Mouse (Mus musculus) thymus, adult 18-20 months (tissue): ENCODE measurements around the gene Abhd2.

ENCODE experiments used
- DNase-seq, 2 experiments: peaks; one replicate each; pipeline ENCODE4 v3.0.0; 2022; ENCODE audit warnings: mixed read lengths in 2 of 2

Gene Abhd2

DNA sequence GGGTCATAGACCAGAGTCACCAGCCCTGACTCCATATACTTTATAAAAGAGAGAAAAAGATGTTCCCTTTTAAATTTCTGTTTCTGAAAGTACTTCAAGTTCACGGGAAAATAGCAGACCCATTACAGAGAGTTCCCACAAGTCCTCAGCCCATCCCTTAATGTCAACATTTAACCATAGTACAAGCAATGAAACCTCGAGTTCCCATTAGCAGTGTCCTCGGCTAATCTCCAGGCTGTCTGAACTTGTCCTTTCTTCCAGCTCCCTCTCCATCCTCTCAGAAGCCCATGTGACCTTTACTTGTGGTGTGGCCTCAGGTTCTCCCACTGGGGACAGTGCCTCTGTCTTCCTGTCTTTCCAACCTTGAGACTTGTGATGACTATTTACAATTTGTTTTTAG lies 60.4 kb downstream of the Abhd2 start:
- no peak for DNase-seq

DNA sequence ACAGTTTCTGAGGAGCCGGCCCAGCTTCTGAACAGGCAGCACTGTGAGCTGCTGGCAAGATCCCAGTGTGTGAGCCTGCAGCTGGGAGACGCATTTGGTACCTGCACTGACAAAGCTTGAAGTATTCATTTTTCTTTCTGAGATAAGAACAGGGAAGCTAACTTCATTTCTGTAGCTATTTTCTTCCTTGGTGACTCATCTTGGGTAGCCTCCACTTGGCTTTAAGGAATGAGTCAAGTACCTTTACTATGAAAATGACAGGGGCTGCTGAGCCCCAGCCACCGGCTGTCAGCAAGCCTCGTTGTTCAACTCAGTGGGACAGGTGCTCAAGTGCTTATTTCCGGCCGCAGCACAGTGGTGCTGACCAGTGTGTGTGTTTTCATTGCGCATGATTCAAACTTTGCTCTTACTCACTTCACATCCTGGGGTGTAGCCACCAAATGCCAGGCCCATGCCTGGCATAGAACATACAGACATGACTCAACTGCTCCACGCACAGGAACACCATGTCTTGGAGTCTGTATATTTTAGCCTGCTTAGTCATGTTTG lies 63.4 kb downstream of the Abhd2 start:
- no peak for DNase-seq

DNA sequence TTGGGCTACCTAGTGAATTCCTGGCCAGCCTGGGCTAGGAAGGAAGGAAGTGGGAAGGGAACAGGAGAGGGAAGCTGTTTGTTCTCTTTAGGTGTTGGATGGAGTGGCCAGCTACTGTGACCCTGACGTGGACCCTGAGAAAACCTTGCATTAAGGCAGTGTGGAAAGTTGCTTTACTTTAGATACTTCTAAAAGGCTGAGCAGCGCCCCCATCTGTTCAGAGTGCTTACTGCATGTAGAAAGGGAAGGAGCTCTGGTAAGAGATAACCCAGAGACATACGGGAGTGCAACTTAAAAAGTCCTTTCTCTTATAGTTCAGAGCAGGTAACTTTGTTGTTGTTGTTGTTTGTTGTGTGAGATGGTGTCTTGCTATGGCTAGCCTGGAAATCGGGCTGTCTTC lies 72.9 kb downstream of the Abhd2 start:
- DNase-seq: no peak

DNA sequence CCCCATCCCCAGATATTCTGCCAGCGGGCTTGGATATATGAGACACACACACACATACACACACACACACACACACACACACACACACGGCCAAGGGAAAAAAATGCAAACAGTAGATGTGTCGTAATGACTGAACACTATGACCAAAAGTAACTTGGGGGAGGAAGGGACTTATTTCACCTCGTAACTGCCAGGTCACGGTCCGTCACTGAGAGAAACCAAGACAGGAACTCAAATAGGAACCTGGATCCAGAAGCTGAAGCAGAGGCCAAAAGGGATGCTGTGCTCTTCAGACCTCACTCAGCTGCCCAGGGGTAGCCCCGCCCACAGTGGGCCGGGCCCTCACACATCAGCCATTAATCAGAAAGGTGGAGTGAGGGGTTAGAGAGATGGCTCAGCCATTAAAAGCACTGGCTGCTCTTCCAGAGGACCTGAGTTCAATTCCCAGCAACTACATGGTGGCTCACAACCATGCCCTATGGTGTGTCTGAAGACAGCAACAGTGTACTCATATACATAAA lies 73.6 kb downstream of the Abhd2 start:
- no peak for DNase-seq

DNA sequence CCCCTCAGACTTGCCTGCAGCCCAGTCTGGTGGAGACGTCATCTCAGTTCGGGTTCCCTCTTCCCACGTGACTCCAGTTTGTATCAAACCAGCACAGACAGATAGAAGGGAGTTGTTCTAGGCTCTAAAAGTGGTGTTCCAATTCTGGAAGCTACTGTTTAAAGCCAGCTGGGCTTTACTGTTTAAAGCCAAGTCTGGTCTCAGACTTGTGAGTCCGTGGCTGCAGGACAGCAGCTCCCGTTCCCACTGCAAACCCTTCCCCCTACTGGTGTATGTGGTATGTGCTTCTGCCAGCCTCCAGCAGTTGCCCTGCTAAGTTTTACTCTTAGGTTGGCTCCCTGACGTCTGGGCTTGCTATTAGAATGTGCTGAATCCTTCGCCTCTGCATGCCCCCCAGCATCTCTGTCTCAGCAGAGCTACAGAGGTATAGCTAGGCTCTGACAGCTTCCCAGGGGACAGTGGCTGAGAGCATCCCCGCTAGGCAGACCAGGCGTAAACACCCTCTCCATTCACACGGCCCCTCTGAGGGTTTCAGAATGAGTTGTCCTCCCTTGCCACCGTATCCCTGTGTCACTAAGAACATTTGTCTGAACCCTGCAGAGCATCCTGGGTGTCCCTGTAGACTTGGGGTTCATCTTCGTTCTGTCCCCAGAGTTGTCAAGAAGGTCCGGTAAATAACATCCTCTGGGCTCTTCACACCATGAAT lies 74.3 kb downstream of the Abhd2 start:
- DNase-seq: no peak

DNA sequence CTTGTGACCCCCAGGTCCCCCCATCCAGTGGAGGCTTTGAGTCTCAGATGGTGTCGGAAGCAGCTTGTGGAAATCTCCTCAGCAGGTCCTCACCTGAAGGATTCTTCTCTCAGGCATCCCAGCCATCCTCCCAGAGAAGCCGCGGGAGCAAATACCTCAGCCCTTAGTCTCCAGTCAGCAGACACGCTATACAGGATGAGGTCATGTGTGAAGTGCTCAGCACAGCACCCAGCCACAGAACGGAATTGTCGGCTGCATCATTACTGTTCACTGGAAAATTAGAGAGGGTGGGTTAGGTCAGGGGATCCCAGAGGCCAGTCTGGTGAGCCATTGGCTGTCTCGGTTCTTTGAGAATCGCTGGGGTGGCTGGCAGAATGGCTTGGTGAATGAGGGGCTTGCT lies 75.8 kb downstream of the Abhd2 start:
- no peak for DNase-seq

DNA sequence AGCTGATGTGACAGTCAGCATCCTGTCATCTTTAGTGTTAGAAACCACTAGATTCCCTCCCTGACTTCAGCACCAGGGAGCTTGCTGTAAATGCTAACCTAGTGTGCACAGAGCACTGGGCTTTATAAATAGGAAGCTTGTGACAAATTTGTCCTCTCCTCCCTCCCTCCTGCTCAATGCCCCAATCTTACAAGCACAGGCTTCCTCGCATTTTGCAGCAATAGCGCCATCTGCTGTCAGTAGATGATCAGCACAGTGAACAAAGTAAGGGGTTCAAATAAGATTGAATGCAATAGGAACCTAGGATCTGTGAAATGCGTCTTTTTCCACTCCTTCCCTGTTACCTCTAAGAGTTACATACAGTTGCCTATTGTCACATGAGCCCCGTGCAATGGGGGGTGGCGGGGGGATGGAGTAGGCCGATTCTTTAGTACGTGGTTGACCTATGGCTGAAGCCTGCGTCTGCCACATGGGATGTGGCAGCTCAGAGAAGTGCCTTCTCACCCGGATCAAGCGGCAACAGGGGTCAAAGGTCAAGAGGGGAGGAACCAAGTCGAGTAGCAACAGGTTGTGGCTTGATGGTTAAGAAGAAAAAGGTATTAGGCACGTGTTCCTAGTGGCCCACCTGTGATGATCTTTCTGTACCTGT lies 76.9 kb downstream of the Abhd2 start:
- peak in 1 of 2 experiments; percentile 46 for DNase-seq

DNA sequence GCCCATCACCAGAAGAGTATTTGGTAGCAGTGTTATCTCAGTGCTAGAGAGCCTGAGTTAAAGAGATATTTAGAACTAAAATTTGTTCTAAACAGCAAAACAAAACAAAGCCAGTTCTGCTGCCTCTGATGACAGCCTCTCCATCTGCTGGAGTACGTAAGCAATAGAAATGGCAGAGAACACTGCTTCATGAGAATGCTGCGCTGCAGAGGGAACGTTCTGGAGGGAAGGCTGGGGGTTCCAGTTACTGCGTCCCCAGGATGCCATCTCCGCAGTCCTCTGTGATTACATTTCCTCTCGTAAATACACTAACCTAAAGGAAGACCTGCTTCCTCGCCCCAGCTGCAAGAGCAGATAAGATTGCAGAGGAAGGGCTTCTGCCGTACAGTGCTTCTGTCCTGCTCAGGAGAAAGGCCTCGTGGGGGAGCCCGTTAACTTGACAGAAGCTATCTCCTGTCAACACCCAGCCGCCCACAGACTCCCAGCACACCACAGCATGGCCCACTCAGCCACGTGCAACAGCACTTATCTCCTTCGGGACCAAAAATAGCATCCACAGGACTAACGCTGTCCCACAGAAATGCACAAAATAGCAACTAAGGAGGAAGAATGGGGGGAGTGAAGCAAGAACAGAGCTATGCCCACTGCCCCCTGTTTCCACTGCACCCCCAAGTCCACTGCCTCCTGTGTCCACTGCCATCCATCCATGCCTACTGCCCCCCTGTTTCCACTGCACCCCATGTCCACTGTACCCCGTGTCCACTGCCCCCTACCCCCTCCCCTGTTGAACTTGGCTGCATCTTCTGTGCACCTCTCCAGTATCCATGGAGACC lies 85.6 kb downstream of the Abhd2 start:
- DNase-seq: peak; percentile 63 to 70

DNA sequence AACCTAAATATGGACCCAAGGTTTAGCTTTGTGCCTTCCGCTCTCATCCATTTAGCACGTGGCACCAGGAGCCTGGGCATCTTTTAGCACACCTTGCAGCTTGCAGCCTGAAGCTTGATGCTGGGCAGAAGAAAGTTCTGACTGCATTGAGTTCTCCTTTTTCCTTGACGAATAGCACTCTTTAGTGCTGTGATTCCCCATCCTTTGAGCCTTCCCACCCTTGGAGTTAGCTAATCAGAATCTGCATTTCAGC lies 86.1 kb downstream of the Abhd2 start:
- DNase-seq: no peak

DNA sequence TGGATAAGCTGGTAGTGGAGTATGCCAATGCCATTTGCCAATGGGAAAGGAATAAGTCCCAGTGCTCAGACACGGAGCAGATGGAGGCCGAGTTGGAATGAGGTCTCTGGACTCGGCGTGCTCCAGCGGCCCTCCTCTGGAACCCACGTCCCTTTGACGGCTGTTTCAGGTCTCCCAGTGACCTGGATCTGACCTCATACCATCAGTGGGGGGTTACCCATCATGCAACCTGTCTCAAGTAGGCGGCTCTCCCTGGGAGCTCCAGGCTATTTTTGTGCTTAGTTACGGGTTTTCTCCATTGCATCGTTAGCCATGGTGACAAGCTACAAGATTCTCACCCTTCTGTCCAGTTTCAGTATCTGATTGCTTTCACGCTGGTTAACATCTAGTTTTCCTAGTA lies 87.1 kb downstream of the Abhd2 start:
- DNase-seq: no peak

DNA sequence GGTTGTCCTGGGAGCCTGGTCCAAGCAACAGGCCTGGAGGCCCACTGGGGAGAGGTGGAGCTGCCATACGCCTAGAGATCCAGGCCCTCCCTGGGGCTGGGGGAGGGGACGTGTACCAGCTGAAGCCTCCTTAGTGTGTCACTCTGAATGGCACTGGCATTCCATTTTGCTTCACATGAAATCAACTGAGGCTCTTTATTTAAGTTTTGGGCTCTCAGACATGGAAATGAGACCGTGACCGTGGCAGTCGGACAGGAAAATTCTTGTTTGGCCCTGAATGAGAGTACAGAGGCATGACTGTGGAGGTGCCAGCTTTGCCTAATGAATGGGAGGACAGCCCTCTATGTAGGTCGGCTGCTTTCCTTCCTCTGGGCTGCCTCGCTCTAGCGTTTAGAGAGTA lies 89.2 kb downstream of the Abhd2 start:
- peak in 1 of 2 experiments; percentile 31 for DNase-seq

DNA sequence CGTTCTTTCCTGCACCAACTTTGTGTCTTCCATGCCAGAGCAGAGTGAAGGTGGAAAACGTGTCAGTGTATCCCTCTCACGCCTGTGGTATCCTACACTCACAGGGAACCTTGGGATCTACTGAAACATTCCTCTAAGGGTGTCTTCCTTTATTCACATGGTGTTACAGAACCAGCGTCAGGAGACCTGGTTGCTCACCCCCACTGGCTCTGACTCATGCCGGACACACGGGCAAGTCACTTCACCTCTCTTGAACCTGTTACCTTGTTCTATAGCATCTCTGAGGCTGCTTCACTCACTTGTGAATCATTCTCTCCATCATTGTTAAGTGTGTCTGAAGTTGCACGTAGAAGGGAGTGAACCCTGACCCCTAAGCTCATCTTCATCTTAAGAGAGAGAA lies 89.8 kb downstream of the Abhd2 start:
- no peak for DNase-seq

DNA sequence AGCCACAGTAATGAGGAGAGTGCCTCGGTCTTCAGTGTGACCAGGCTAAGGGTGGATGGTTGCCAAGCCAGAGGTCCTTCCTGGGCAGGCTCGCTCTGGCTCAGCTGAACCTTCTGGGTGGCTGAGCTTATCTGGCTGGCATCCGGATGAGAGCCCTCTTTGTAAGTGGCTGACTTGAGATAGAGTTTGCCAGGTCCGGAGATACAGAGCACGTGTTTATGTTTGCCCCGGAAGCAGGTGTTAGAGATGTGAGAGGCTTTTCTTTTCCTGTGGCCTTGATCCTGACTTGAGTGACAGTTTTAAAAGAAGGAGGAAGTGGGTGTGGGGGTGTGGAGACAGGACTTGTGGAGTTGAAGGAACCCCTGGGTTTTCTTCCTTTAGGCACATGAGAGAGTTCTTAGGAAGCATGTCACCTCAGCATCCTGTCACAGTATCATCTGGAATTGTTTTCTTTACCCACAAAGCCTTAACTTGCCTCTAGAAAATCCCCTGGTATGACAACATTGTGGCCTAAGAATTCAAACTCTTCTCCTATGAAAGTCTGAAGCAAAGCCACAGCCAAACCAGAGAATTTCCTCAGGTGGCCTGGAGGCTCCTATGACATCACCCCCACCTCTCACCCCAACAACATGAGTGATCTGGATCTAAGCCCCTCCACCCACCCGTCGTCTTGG lies 90.5 kb downstream of the Abhd2 start:
- peak; percentile 46 to 82 for DNase-seq

DNA sequence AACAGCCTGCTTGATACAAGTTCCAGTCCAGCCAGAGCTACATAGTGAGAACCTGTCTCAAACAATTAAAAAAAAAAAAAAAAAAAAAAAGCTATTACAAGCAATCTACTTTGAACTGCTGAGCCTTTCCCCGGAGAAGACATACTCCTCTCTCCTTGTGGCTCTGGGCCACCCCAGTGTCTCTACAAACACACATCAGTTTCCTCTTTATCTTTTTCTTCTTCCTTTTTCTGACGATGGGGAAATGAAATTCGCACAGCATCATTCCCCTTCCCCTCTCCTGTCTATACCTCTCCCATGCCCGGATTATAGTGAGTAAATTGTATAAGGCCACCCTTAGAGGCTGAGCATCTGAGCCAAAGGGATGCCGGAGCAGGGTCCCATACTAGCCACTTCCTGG lies 95.7 kb downstream of the Abhd2 start:
- DNase-seq: no peak

DNA sequence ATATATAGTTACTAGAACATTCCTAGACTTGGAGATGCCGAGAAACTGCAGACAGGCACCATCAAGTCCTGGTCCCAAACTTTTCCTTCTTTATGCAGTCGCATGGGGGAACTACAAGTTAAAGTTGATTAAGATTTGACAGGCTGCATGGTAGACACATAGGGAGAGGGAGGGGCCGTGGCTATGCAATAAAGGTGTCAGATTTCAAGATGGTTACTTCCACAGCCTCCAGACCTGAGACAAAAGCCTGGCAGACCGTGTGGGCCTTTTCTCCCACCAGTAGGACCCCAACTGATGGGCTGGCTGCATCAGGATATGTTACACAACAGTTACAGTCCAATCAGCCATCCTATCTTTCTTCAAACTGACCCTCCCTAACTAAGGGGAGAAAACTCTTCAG lies 96.4 kb downstream of the Abhd2 start:
- no peak for DNase-seq

DNA sequence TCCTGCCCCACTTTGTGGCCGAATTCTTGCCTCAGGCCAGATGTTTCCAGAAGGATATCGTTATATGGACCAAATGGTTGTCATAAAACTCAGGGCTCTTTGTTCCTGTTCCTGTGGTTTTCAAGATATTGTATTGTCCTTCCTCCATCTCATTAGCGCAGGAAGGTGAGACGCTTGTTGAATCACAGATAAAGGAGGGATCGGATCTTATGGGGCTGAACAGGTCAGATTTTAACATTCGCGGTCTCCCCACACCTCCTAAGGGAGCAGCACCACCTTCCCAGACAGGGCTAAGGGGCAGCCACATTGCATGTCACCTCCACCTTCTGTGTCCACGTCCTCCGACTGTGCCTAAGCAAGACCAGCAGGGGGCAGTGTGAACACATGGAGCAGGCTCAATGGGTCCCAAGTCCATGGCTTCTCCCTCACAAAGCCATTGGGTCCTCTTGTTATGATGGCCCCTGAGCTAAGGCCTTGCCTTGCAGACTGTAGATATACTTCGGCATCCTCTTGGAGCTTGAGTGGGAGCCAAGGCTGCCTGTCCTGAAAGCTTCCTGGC lies 98.4 kb downstream of the Abhd2 start:
- peak; percentile 61 to 70 for DNase-seq

DNA sequence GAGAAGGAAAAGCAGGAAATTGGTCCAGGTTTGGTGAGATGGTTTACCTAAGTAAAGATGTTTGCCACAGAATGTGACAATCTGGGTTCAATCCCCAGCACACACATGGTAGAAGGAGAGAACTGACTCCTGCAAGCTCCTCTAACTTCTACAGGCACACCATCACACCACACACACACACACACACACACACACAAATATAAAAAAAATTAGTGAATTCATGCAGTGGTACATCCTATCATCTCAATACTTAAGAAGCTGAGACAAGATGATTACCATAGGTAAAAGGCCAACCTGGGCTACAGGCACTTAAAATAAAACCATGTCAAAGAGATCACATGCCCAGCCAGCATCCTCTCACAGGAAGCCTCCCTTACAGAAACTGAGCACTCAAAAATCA lies 101.0 kb downstream of the Abhd2 start:
- no peak for DNase-seq

DNA sequence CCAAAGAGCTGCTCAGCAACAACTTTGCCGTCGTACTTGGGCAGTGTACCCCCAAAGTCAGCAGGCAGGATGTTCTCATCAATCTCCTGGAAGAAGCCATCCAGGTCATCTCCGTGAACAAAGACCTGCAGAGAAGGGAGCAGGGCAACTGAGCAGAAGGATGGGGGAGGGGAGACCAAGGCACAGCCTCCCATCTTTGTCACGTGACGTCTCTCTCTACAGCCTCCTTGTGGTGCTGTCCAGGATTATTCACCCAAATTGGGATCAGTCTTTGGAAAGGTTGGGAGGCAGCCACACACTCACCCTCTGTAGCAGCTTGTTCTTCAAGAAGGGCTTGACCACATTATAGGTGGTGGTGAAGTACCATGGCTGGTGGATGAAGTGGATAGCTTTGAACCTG lies 102.6 kb downstream of the Abhd2 start:
- DNase-seq: no peak

DNA sequence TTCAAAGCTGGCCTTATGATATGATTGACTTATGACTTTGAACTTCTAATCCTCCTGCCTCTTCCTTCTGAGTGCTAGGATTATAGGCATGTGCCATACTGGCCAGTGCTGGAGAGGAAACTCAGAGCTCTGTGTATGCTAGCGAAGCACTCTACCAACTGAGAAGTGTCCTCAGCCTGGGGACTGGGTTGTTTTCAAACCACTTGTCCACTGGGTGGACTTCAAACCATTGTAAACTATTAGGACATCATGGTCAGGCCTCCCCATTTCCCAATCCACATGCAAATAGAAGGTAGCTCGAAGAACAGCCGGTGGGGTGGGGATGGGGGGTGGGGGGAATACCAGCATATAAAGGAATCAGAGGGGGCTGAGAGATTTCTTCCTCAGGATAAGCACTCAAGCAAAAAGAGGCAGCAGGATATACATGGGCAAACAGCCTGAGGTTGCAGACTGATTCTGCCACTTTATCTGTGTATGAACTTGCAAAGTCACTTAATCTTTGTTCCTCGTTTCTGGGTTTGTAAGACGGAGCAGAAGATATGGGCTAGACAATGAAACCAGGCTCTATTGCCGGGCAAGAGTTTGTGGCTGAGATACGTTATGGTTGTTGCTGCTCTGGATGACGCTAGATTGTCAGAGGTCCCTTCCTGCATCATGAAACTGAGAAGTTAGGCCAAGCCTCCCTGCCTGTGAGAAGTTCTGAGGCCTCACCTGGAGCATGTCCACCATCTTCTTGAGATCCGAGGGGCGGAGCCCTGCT lies 103.7 kb downstream of the Abhd2 start:
- DNase-seq: no peak

DNA sequence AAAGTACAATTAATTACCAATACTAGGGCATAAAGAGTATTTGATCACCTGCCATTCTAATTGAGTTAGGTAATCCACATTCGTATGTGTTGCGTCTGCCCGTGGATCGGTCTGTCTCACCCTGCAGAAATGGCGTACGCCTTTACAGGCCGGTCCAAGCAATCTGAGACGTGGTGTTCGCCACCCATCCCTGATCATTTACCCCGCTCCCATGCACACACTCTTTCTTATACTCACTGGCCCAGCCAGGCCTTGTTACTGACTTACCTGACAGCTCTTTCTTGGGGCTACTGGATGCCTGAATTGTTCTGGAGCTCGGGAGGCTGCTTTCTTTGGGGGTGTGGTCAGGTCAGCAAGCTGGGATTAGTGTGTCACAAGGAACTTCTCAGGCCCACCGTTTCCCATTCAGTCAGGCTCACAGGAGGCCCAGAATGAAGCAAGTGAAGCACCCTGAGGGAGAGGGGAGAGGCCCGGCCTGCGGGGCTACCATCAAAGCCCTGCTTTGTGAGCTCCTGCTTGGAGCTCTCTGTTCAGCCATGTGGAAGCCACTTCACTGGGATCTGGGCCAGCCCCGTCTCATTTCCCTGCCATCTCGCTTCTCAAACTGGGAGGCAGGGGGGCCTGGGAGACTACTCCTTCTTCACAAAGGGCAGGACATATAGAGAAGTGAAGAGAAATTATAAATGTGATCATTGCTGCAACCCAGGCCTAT lies 113.6 kb downstream of the Abhd2 start, which contains the start of gene Rlbp1:
Gene Rlbp1 (minus strand): TSS at position 627 of the 712 bp plus-strand sequence.
- DNase-seq: no peak

DNA sequence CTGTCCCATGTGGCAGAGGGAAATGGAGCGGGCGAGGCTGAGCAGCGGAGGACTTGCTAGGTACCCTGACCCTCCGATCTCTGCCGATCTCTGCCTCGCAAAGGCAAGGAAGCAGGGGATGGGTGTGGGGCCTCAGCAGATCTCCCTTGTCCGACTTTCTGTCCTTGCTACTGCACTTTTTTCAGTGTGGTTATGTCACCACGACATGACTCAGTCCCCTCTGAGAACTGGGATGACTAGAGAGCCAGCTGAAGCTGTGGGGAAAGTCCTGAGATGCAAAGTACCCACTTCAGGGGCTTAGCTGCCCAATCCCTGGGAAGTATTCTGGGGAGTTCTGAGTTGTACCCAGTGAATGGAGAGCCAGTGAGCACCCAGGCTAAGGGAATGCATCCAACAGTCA lies 114.1 kb downstream of the Abhd2 start:
- no peak for DNase-seq
